Mouse (Mus musculus): ENCODE measurements around the gene Gm20388.

The Gm20388 gene

DNA sequence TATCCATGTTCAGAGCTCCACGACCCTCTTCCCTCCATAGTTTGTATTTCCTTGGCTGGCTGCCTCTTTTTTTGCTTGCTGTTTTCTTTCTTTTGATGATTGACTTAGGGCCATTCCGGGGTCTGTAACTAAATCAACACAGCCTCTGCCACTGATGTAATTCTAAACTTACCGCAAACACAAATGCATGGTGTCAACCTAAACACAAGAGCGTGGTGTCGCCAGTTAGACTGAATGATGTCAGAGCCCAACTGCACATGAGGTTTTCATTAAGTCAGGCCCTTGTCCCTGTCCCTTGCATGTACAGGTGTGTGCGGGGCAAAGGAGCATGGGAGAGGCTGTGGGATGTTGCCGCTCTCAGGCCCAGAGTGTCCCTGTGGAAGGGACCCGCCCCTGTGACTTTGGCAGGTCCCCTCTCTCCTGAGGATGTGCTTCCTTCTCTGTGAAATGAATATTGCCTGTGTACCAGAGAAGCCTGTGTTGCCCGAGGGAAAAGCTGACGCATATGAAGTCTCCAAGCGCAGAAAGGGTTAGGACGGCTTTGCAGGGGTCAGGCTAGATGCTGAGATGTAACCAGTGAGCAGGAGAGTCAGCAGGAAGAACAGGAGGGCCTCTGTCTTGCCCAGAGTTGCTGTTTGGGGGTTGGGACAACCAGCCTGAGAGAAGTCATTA lies 3789.9 kb downstream of the Gm20388 start:
- no peak for DNase-seq (ENCODE audit: low read depth, low spot score)

DNA sequence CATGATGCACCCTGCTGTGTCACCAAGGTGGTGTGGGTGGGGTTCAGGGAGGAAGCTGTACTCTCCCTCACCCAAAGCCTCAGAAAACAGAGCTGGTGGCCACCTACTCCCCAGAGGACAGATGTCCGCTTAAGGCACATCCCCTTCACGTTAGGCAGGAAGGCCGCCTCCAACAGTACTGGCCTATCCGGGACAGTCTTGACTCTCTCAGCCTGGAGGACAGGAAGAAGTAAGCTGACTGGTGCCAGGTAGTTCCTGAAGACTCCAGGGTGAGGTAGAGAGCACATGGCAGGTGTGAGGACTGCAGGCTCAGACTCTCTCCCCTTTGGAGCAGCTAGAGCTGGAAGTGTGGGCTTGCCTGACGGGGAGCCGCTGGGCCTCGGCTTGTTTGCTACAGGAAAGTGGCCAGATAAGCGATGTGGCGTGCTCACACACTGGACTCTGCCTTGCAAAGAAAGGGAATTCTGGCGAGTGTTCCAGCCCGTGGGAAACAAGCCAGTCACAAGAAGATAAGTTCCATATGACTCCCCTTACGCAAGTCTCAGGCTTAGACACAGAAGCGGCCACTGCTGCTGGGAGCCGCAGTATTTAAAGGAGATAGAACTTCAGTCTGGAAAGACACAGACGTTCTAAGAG lies 3791.4 kb downstream of the Gm20388 start:
- no peak for DNase-seq (ENCODE audit: low read depth, low spot score)

DNA sequence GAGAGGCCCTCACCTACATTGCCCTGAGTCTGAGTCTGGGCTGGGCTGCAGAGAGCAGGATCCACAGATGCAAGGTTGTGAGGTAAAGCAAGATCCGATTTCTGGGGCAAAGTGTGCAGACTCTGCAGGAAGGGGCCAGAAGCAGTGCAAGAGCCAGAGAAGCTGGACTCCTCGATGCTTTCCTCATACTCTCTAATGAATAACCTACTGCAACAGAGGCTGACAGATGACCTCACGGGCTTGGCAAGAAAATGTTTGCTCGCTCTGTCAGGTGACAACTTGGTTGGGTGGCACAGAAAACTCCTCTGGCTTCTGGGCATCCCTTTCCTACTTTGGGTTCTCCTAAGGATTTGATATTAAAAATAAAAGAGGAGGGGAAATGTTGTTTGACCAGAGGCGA lies 3794.7 kb downstream of the Gm20388 start:
- no peak for DNase-seq (ENCODE audit: low read depth, low spot score)

DNA sequence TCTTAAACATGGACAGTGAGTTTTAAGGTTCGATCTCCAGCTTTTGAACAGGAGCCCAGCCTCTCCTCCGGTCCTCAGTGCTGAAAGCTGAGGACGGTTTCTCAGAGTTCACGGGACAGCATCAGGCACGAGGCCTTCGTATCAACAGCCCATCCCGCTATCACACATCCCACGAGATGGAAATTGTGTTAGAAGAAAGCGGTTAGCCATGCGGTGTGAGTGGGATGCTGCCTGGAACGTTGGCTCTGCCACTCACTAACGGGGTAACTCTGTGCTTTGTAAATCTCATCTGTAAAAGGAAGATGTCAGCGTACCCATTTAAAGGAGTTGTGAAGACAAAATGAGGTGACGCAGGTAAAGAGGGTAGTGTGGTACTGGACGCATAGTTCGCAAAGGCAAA lies 3796.5 kb downstream of the Gm20388 start:
- no peak for DNase-seq (ENCODE audit: low read depth, low spot score)

DNA sequence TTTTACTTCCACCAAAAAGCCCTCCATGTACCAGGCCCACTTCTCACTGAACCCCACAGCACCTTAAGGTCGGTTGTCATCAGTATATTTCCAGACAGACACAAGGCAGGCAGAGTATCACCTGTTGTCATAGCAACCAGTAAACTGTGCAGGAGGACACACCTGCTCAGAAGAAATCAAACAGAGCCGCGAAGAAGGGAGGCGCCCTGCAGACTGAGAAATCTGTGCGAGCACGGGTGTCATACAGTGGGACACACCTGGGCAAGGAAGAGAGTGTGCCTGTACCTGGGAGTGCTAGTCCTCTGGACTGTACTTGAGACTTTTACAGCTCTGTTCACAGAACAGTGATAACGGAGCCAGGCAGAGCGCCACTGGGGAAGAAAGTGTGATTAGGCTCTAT lies 3798.1 kb downstream of the Gm20388 start:
- DNase-seq (ENCODE audit: low read depth, low spot score): no peak

DNA sequence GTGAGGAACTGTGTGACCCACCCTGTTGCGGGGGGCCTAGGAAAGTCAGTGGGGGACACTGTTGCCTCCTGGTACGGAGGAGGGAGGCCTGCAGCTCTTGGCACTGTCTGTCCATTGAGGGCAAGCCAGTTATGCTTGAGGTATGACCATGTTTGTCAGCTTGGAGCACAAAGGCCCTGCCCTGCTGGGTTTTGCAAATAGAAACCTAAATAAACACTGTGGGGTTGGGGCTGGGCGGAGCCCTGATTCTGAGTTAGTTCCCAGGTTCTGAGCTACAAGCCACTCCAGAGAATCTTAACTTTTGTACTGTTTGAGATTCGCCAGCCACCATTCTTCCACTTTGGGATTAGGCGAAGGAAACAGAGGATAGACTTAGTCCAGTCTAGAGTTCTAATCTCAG lies 3799.7 kb downstream of the Gm20388 start:
- DNase-seq (ENCODE audit: low read depth, low spot score): no peak

DNA sequence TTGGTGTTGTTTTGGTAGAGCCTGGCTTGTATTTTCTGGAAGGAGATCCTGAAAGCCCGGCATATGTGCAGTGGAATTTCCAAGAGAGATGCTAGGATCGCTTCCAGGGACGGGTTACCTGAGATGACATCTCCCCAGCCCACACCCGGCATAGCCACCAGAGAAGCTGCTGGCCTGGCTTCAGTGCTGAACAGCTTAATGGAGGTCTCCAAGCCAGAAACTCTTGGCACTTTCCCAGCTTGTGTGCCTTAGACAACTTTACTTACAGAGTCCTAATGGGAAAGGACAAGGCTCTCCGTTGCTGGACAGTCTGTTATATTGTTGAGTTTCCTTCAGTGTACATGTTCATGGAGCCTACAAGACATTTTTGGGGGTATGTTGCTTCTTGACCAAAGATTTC lies 3803.8 kb downstream of the Gm20388 start:
- no peak for DNase-seq (ENCODE audit: low read depth, low spot score)

DNA sequence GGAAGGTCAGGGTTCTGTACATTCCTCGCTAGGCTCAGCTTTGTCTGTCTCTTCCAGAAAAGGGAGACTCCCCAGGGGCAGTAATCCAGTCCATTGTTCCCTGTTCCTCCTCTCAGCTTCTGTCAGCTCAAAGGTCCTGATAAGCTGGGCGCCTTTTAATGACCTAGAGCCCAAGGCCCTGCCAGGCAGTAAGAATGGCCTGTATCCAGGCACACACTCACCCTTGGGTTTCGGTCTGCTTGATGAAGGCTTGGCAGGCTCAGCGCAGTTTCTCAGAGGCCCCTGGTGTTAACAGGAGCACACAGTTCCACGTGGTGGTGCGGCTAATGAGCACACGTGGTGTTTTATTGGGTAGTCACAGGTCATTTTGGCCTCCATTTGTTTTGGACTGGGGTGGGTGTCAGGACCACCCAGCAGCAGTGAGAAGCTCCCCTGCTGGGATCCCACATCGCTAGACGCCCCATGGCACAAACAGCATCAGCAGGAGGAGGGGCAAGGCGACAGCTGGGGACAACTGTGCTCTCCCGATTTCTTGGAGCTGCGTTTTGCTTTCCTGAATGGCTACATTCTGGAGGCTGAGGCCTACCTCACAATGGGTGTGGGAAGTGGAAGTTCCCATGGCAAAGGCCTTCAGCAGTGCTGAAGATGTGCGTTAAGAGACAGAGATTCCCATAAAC lies 3805.4 kb downstream of the Gm20388 start:
- no peak for DNase-seq (ENCODE audit: low read depth, low spot score)

DNA sequence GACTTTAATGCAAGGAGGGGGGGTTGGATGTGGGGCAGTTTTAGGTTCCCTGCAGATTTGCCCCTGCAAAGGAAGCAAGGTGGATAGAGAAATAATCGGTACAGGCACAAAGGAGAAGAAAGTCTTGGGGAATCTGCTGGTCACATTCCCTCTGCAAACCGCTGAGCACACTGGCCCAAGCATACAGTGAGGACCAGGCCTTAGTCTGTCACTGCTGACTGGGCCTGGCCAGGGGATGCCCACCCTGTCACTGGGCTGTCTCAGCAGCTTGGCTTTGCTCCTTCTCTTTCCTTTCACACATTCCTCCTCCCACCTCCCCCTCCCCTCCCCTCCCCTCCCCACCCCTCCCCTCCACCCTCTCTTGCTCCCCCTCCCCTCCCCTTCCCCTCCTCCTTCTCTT lies 3806.5 kb downstream of the Gm20388 start:
- no peak for DNase-seq (ENCODE audit: low read depth, low spot score)

DNA sequence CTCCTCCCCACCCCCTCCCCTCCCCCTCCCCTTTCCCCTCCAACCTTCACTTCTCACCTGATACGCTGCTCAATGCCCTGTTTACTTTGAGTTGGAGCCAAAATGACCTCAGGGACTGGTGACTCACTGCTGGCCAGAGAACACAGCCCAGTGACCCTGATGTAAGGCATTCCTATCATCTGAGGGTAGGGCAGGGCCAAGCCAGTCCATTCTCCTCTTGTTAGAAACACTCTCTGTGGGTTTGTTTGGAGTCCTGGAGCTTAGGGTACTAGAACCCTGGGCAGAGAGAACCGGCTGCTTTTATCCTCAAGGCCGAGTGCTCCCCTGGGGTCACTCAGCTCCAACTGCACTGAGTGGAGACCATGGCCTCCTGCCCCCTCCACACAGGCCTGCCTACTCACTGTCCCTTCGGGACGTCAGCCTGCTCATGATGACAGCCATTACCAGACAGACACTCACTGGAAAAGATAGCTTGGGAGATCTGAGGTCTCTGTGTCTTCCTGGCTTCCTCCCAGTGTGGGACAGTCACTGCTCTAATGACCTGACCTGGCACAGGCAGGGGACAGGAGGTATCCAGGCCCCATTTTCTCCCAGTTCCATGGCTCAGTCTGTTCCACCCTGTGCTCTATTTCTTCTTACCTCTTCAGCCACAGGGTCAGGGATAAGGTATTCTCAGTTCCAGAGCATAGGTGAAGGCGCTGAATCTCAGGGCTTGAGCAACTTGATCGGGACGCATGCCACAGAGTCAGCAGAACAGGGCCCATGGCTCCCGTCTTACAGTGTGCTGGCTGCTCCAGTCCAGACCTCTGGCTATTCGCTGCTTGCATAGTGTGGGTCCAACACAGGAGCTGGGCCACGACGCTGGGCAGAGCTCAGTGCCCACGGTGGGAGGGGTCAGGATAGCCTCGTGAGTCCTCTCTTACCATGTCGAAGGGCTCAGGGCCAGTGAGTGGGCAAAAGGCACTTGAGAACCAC lies 3807.2 kb downstream of the Gm20388 start:
- no peak for DNase-seq (ENCODE audit: low read depth, low spot score)

DNA sequence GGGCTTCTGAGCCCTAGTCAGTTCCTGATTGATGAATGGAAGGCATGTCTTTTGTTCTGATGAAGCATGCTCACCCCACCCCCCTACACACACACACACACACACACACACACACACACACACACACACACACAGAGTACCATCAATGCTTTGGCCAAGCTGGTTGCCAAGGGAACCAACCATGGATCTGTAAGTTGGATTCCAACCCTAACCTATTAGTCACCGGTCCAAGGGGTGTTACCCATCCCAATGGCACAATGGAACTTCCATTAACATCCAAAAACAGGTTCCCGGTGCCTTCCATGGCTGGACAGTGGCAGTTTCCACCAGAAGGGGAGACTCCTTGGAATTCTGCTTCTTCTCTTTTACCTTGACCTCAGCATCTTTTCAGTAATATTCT lies 3808.1 kb downstream of the Gm20388 start:
- DNase-seq (ENCODE audit: low read depth, low spot score): no peak

DNA sequence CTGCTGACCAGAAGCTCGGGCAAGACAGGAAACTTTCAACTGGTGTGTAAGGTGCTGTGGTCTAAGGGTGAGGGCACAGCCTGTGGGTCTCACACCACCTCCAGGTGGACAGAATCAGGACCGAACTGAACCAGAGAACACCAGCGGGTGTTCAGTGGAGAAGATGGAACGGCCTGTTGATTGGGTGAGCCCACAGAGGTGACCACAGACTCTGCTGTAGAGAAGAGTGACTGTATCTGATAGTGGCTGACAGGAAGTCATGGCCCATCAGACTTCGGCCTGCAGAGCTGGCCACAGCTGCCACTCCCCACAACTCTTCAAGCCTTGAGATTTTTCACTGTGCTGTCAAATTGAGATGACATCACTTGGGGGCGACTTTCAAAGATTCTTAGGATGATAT lies 3808.6 kb downstream of the Gm20388 start:
- no peak for DNase-seq (ENCODE audit: low read depth, low spot score)

DNA sequence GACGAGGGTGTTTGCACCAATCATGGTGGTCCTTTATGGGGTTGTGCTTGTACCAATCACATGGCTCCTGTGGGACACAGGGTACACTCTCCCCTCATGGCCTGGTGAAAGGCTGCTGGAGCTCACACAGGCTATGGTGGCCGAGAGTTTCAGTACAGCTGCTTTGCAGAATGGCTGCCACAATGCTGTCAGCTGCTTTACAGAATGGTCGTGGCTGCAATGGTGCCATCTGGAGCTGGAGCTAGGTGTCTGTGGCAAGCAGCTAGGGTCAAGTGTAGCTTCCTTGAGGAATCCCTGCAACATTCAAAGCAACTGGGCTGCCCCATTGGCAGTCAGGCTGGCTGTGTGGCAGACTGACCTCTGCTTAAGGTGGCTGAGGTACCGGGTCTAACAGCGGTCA lies 3809.2 kb downstream of the Gm20388 start:
- DNase-seq (ENCODE audit: low read depth, low spot score): no peak

DNA sequence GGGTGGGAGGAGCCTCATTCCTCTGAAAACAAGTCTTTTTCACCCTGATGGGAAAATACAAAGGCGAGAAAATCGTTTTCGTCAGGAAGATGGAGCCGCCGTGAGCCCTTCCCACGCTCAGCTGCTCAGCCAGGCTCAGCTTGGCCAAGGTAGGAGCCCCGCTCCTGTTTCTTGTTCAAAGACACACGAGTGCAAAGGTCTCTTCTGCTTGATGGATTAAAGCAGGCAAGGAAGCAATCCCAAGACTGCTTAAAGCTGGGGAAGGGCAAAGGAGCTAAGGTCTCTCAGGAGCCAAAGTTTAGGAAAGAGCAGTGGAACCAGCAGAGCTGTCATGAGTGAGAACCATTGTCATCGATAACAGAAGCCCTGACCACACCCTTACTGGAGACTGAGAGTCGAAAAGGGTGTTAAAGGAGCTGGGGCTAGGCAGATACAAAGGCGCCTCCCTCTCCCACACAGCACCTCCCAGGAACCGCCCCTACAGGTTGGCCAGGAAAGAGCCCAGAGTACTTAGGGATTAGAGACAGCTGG lies 3809.9 kb downstream of the Gm20388 start:
- no peak for DNase-seq (ENCODE audit: low read depth, low spot score)

DNA sequence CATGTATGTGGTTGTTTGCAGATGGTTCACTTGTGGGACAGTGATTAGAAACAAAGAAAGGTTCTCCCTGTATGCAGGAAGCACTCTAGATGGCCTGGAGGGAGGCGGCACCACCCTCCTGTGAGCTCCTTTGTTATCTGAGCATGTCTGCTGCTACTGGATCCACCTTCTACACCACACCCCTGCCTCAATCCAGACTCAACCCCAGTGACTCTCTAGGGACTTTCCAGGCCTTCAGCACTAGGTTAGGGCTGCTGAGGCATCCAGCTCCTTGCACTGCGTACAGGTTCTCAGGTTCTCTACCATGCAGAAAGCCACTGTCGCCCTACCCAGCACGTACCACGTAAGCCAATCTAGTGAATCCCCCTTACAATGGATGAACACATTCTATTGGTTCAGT lies 3811.6 kb downstream of the Gm20388 start:
- no peak for DNase-seq (ENCODE audit: low read depth, low spot score)

DNA sequence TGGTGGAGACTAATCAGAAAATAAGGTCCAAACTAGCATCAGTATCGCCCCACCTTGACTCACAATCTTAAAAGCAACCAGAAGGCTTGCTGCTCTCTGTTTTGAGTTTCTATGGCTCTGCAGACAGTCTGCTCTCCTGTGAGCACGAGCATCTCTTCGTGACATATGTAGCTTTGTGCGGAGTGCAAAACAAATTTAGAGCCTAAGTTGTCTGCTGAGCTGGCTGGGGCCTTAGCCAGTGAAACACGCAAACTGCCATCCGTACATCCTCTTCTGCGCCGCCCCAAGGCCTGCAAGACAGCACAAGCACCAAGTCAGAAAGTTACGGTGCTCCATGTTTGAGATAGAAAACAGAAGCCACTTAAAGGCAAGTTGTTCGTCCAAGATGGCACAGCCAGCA lies 3814.1 kb downstream of the Gm20388 start:
- no peak for DNase-seq (ENCODE audit: low read depth, low spot score)

DNA sequence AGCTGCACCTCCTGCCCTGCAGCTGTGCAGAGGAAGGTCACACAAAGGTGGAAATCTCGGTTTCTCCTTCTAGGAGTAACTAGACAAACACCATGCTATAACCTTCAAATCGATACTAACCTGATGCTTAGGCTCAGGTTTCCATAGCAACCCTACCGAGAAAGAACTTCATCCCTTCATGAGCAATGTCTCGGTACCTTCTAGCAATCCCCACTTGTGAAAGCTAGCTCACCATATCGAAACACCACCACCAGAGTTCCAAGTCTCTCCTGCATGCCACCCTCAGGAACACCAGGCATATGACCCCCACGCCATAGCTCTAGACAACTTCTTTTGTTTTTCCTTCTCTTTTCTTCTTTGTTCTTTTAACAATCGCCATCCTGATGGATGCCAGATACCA lies 3814.6 kb downstream of the Gm20388 start:
- no peak for DNase-seq (ENCODE audit: low read depth, low spot score)

DNA sequence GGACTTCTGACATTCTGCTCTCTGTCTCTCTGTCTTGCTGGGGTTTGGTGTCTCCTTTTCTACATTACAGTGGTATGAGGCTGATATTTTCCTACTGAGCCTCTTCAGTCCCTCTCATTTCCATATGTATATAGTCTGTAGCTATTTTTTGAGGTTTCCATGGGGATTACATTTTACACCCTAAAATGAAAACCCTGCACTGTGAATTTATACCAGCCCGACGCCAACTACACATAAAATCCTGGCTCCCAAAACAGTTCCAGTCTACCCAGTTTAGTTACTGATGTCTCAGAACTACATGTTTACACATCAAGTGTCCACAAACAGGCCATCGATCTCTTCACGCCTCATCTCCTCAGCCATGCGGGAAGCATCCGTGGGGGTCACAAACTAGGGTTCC lies 3816.1 kb downstream of the Gm20388 start:
- DNase-seq (ENCODE audit: low read depth, low spot score): no peak

DNA sequence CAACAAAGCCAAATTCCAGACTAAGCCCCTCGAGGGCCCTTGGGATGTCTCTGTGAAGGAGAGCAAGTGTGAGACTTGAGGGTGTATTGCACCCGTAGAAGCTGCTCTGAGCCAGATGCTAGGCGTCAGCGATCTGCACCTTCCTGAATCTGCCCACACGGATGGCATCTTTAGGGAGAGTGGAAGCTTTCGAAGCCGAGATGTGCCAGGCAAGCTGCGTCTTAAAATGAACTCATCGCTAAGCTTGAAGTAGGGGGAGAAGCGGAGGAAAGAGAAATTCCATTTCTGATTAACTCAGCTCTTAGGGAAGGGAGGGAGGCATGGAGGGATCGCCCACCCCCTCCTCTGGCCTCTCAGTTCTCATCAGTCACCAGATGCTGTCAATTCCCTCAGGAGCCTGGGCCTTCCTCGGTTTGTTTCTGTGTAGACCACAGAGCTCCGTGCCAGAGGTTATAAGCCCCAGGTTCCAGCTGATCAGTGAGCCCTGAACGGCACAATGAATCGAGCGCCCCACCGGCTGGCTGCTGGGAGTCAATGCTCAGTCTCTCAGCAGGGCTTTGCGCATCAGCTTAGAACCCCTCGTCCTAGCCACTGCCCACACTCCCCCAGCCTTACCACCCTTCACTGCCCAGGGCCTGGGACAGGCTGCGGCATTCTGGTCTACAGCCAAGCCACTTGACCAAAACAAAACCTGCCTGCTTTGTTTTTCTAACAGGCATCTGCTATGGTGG lies 3818.6 kb downstream of the Gm20388 start:
- no peak for DNase-seq (ENCODE audit: low read depth, low spot score)

DNA sequence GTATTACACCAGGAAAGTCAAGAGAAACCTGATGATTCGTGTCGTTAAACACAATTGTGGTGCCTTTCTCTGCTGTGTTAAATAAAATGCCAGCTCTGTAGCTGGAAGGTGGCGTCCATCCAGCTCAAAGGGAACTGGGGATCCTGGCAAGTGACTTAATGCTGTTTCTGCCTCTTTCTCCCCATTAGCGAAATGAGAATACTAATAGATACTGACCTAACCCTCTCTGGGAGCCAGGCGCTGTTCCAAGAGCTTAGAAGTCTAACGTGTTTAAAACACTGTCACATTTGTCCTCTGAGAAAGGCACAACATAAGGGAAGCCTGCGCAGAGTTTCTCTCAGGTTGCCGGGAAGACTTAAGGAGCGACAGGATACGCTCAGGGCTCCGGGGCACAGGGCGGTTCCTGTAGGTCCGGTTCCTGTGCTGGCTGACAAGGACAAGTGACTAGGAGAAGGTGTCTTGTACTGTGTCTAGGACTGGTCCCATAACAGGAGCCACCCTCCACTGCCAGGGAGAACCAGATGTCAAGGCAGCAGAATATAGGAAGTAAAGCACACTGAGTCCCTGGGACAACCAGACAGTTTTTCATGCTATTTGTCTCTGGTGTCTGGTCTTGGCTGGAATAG lies 3819.3 kb downstream of the Gm20388 start:
- no peak for DNase-seq (ENCODE audit: low read depth, low spot score)

DNA sequence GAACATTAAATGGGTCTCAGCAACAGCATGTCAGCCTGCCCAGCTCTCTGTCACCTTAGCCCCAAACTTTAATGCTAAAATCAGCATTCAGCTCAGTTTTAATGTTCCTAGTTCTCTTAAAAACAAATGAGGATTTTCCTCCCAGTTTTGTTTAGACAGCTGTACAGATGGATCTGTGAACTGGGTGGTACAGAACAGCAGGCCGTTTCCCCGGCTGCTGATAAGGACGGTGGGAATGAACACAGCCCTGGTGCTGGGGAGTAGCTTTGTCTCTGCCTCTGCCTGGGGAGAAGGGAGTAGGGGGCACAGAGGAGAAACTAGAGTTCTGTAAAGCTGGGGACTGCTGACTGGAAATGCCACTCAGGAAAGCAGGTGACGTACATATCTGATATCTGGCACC lies 3821.7 kb downstream of the Gm20388 start:
- no peak for DNase-seq (ENCODE audit: low read depth, low spot score)

Data from CD4-positive helper T cell, adult 2 months (primary cell).